Mouse (Mus musculus) C2C12 (cell line): Measurements from ENCODE around the gene Pcsk2. TPM values are rescaled to one million over a fixed set of nuclear protein-coding genes. Genes with fewer than 3 reads are reported as not detected.
A peak's percentile ranks its signal among the peaks of the same experiment; 100 is the strongest.

Experiments
- H3K27me3 ChIP-seq: one replicate; pipeline ENCODE4 v1.6.1; 2011; ENCODE audit not compliant: control insufficient read depth, insufficient read depth, insufficient read length
- H3K36me3 ChIP-seq: one replicate; pipeline ENCODE4 v1.6.1; 2011; ENCODE audit not compliant: control insufficient read depth, insufficient read depth
- H3K4me3 ChIP-seq: one replicate; pipeline ENCODE4 v1.5.1; 2011; ENCODE audit warnings: mild to moderate bottlenecking, control low read depth; ENCODE audit not compliant: poor library complexity, insufficient read depth, severe bottlenecking
- H3K79me2 ChIP-seq: one replicate; pipeline ENCODE4 v1.6.1; 2011; ENCODE audit not compliant: control insufficient read depth, insufficient read depth
- H3K79me3 ChIP-seq: one replicate; pipeline ENCODE4 v1.6.1; 2011; ENCODE audit warnings: low read depth, control low read depth
- H3ac ChIP-seq: one replicate; pipeline ENCODE3; 2011; ENCODE audit warnings: low read depth; ENCODE audit not compliant: control insufficient read depth, insufficient read length
- CEBPB ChIP-seq: IDR thresholded peaks from one replicate; pipeline ENCODE4 v1.6.1; 2011; ENCODE audit warnings: low read depth, mild to moderate bottlenecking, control low read depth, moderate library complexity
- CTCF ChIP-seq: IDR thresholded peaks from one replicate; pipeline ENCODE4 v1.5.1; 2011; ENCODE audit not compliant: control insufficient read depth, insufficient read depth, insufficient read length
- FOSL1 ChIP-seq: IDR thresholded peaks from one replicate; pipeline ENCODE4 v1.8.0; 2011; ENCODE audit warnings: mild to moderate bottlenecking, low read length; ENCODE audit not compliant: poor library complexity, insufficient read depth, severe bottlenecking
- MAX ChIP-seq: IDR thresholded peaks from one replicate; pipeline ENCODE4 v1.6.1; 2011; ENCODE audit warnings: mild to moderate bottlenecking, control low read depth
- MYOD1 ChIP-seq: IDR thresholded peaks from one replicate; pipeline ENCODE4 v1.6.1; 2011; ENCODE audit warnings: low read depth; ENCODE audit not compliant: control insufficient read depth, insufficient read length
- MYOG ChIP-seq: IDR thresholded peaks from one replicate; pipeline ENCODE4 v1.6.1; 2011; ENCODE audit not compliant: control insufficient read depth, insufficient read length; ENCODE audit errors: extremely low read depth
- USF1 ChIP-seq: IDR thresholded peaks from one replicate; pipeline ENCODE4 v1.6.1; 2011; ENCODE audit warnings: low read depth, mild to moderate bottlenecking, control low read depth, moderate library complexity
- polyA plus RNA-seq: library from polyadenylated mRNA; unstranded; fragments of >200 nt; fragmentation: generic; extraction: Trizol; gene quantifications from one replicate; pipeline ENCODE4 v1.2.1, GENCODE M21; 2012; ENCODE audit warnings: missing spikeins

The Pcsk2 gene
- polyA plus RNA-seq, 1 experiment, result 0.07 TPM

DNA sequence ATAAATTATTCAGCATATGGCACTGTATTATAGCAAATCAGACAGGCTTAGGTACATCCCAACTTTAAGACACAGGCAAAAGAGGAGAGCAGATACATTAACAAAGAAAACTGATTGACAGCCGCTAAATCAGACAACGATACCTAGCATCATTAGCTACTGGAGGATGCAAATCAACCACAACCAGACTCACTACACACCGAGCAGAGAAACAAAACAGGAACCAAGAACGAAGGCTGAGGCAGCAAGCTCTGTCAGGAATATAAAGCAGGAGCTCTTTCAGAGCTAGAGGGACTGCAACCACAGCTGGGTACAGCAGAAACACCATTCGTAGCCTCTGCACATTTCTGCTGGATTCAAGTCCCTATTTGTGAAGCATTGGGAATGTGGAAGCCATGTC lies 298.8 kb downstream of the Pcsk2 start:
- H3K79me2 ChIP-seq, result no peaks in the 10 kb centered on the region
- H3K36me3 ChIP-seq, result no peaks in the 10 kb centered on the region
- H3K4me3 ChIP-seq, result no peak overlapping the region
- H3K79me3 ChIP-seq, result no peaks in the 10 kb centered on the region
- no peak overlapping the region for H3ac ChIP-seq
- TF ChIP-seq MAX (no peak), USF1 (no peak), MYOG (no peak), FOSL1 (no peak)
- H3K27me3 ChIP-seq, result peaks cover 3% of the 10 kb centered on the region

DNA sequence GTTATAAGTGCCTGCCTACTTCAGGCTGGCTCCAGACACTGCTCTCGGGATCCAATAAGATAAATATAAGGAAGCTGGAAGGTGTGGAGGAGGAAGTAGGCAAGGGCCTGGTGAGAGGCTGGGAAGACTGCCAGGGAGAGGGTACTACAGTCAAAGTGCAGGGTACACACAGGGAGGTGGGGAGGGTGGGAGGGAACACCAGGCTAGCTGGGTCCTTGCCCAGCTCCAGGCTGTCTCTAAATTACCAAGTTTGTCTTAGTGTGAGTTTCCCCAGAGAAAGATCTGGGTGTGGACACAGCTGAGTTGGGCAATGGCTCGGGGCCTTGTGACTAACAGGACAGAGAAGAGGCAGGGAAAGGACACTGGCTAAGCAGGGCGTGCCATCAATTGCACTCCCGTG lies 300.8 kb downstream of the Pcsk2 start:
- H3K27me3 ChIP-seq, result peaks cover 3% of the 10 kb centered on the region
- no peak overlapping the region for H3ac ChIP-seq
- H3K4me3 ChIP-seq, result no peak overlapping the region
- no peaks in the 10 kb centered on the region for H3K79me3 ChIP-seq
- no peaks in the 10 kb centered on the region for H3K79me2 ChIP-seq
- H3K36me3 ChIP-seq, result no peaks in the 10 kb centered on the region
- TF ChIP-seq USF1, result no peak
- peak; percentile 36 for TF ChIP-seq CEBPB

DNA sequence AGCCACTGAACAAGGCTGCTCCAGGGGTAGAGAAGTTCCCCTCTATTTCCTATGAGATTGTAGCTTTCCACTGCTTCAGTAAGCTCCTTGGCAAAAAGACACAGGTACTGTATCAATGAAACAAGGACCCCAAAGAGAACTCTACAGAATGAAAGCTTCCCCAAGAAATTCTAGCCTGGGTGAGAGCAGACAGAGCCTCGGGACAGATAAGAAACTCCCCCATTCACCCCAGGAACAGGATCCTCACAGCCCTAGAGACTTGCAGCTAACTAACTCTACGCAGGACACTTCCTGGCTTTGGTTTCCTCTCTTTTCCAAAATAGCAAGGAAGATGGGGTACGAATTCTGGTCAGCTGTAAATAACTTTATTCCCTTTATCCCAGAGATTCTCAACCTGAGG lies 301.3 kb downstream of the Pcsk2 start:
- Histone ChIP-seq H3K4me3 (no peak overlapping the region), H3K27me3 (peaks cover 3% of the 10 kb centered on the region), H3K36me3 (no peaks in the 10 kb centered on the region), H3ac (no peak overlapping the region), H3K79me3 (no peaks in the 10 kb centered on the region), H3K79me2 (no peaks in the 10 kb centered on the region)
- TF ChIP-seq FOSL1, result no peak
- TF ChIP-seq CTCF, result no peak
- no peak for TF ChIP-seq MYOG
- no peak for TF ChIP-seq USF1
- no peak for TF ChIP-seq MAX
- TF ChIP-seq CEBPB, result no peak

- TF ChIP-seq MYOD1 (no peak), FOSL1 (no peak), CTCF (no peak), CEBPB (no peak), MAX (no peak)
- H3K27me3 ChIP-seq, result no peaks in the 10 kb centered on the region
- no peaks in the 10 kb centered on the region for H3K36me3 ChIP-seq
Measured at GRCm38 (mm10) chr2:143851354-143852221, 305.6 kb downstream of the Pcsk2 start.

GRCm38 (mm10) chr2:143852295-143853275 lies 306.6 kb downstream of the Pcsk2 start:
- H3K79me3 ChIP-seq, result no peaks in the 10 kb centered on the region
- no peak overlapping the region for H3ac ChIP-seq
- H3K79me2 ChIP-seq, result no peaks in the 10 kb centered on the region
- no peak overlapping the region for H3K4me3 ChIP-seq
- H3K27me3 ChIP-seq, result peaks cover 3% of the 10 kb centered on the region
- H3K36me3 ChIP-seq, result no peaks in the 10 kb centered on the region
- TF ChIP-seq CTCF (no peak), MYOD1 (no peak), FOSL1 (no peak), CEBPB (no peak), MYOG (no peak), USF1 (no peak)

More at GRCm38 (mm10) chr2:143851354-143852221, 305.6 kb downstream of the Pcsk2 start:
- no peak overlapping the region for H3K4me3 ChIP-seq
- no peak overlapping the region for H3ac ChIP-seq
- no peaks in the 10 kb centered on the region for H3K79me2 ChIP-seq
- no peaks in the 10 kb centered on the region for H3K79me3 ChIP-seq

GRCm38 (mm10) chr2:143853447-143853846 lies 307.5 kb downstream of the Pcsk2 start:
- no peak for TF ChIP-seq CEBPB
- TF ChIP-seq FOSL1, result no peak
- TF ChIP-seq MYOD1, result no peak
- no peak for TF ChIP-seq CTCF
- no peak for TF ChIP-seq MAX
- no peak for TF ChIP-seq USF1
- no peaks in the 10 kb centered on the region for H3K79me3 ChIP-seq
- H3K79me2 ChIP-seq, result no peaks in the 10 kb centered on the region
- no peaks in the 10 kb centered on the region for H3K36me3 ChIP-seq
- peaks cover 3% of the 10 kb centered on the region for H3K27me3 ChIP-seq
- H3ac ChIP-seq, result no peak overlapping the region
- no peak overlapping the region for H3K4me3 ChIP-seq
